Mouse (Mus musculus) fibroblast of lung, adult 2 months (primary cell): ENCODE results near the gene Gm10024.
"Not testable (repeated sequence)": the region's sequence is repeated elsewhere in the genome, so short reads cannot be mapped to it uniquely, and the experiment has no call there.

Experiments
- DNase-seq: peaks from one replicate; pipeline ENCODE4 v3.0.0-alpha.2; 2011; ENCODE audit warnings: low read depth

The Gm10024 gene

GRCm38 (mm10) chr10:77735928-77736327 is 24.7 kb downstream of the Gm10024 start:
- no peak for DNase-seq

GRCm38 (mm10) chr10:77738929-77739328 is 27.7 kb downstream of the Gm10024 start:
- no peak for DNase-seq

GRCm38 (mm10) chr10:77741924-77742688 is 30.8 kb downstream of the Gm10024 start, which contains the start of gene Gm18596:
Gene Gm18596 (minus strand): TSS chr10:77742638.
- DNase-seq = not testable (repeated sequence)

DNA sequence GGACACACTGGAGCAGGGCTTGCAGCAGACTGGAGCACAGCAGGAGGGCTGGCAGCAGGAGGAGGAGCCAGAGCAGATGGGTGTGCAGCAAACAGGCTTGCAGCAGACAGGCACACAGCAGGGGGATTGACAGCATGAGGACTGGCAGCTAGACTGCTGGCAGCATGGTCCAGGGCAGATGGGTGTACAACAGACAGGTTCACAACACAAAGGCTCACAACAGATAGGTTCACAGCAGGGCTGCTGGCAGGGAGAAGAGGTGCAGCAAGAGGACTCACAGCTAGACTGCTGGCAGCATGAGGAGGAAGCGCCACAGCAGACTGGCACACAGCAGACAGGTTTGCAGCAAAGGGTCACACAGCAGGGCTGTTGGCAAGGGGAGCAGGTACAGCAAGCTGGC is 39.4 kb downstream of the Gm10024 start:
- not testable (repeated sequence) for DNase-seq

DNA sequence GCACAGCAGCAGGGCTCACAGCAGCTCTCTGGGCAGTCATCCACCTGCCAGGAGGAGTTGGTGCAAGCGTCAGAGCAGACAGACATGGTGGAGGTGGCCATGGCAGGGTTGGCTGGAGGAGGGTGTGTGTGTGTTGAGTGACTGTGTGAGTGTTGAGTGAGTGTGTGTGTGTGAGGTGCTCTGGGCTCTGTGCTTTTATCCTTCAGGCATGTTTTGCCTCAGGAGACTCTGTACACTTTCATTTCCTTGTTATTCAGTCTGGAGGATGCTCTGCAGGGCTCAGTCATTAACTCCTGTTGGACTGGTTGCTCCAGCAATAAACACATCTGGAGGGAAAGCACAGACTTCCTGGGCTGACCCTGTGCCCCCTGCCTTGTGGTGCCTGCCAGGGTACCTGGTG is 40.0 kb downstream of the Gm10024 start, which contains the start of gene Gm9736:
Gene Gm9736, minus strand, starts transcription at position 101 of the 400 bp plus-strand sequence.
- DNase-seq = not testable (repeated sequence)

GRCm38 (mm10) chr10:77752312-77752711 is 41.1 kb downstream of the Gm10024 start:
- not testable (repeated sequence) for DNase-seq

- no peak for DNase-seq
Observed at GRCm38 (mm10) chr10:77753448-77753847, 42.2 kb downstream of the Gm10024 start.

DNA sequence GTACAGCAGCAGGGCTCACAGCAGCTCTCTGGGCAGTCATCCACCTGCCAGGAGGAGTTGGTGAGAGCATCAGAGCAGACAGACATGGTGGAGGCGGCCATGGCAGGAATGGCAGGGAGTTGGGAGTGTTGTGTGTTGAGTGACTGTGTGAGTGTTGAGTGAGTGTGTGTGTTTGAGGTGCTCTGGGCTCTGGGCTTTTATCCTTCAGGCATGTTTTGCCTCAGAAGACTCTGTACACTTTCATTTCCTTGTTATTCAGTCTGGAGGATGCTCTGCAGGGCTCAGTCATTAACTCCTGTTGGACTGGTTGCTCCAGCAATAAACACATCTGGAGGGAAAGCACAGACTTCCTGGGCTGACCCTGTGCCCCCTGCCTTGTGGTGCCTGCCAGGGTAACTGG is 48.3 kb downstream of the Gm10024 start, which contains the start of gene Gm3233:
Gene Gm3233, minus strand, starts transcription at position 101 of the 400 bp plus-strand sequence.
- DNase-seq = not testable (repeated sequence)
